Mouse (Mus musculus): ENCODE measurements around the gene Caskin1.
A peak's percentile ranks its signal among the peaks of the same experiment; 100 is the strongest.

GRCm38 (mm10) chr17:24529007-24529451 lies 40.6 kb downstream of the Caskin1 start:
- peak; percentile 92 for TF ChIP-seq CTCF (IDR thresholded peaks at IDR 0.05; ENCODE audit: low read depth)
- no peak for TF ChIP-seq EP300 (optimal IDR thresholded peaks at IDR 0.05)

All from stomach, postnatal 0 days (tissue).